Mouse (Mus musculus) thymus, postnatal 4 days (tissue): ENCODE data around the gene Ech1.

ENCODE experiments used
- DNase-seq: peaks from one replicate; pipeline ENCODE4 v3.0.0; 2021

Gene Ech1

GRCm38 (mm10) chr7:28824941-28825685 is at the start of gene Ech1:
Ech1 (plus strand) TSS chr7:28825217.
- peak; percentile 92 for DNase-seq

GRCm38 (mm10) chr7:28778825-28779224 is 46.2 kb upstream of the Ech1 start:
- no peak for DNase-seq

- peak; percentile 96 for DNase-seq
These were observed 44.9 kb upstream of the Ech1 start for GRCm38 (mm10) chr7:28780067-28780658.

GRCm38 (mm10) chr7:28780857-28781256 is 44.2 kb upstream of the Ech1 start:
- DNase-seq: peak; percentile 71

DNA sequence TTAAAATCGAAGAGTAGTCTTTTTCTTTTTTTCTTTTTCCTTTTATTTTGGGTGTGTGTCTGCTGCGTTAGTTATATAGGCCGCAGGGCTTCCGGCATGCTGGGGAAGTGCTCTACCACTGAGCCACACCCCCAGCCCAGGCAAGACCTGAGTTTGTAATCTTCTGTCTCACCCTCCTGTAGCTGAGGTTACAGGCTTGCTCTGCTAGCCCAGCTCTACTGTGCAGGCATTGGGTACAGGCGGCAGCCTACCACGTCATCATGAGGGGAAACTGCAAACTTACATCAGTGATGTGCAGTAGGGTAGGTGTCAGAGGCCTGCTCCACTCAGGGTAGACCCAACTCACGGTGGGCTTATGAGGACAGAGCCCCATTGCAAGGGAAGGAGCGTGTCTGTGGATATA is 43.8 kb upstream of the Ech1 start:
- DNase-seq: peak; percentile 84

DNA sequence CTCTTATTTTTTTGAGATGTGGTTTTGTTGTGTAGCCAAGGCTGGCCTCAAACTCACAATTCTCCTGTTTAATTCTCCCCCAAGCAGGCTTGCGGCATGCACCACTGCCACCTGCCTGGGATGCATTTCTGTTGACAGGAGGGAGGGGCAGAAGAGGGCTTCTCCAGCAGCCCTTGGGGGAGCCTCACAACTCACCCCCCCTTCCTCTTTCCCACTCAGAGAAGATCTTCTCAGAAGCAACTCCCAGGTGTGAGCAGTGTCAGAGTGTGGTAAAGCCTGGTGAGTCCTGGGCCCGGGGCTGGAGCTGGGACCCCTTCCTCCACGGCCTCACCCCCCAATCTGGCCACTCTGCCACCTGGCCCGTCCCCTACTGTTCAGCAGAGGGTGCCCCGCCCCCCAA is 39.9 kb upstream of the Ech1 start:
- peak; percentile 64 for DNase-seq

- DNase-seq: no peak
These were observed 37.1 kb upstream of the Ech1 start for GRCm38 (mm10) chr7:28787884-28788283.

GRCm38 (mm10) chr7:28788307-28789195 is 36.5 kb upstream of the Ech1 start, which contains the start of gene Rinl:
Rinl (plus strand) TSS chr7:28788969.
- DNase-seq: peak; percentile 79

- no peak for DNase-seq
These were observed 35.8 kb upstream of the Ech1 start for GRCm38 (mm10) chr7:28789235-28789634.

- no peak for DNase-seq
These were observed 34.8 kb upstream of the Ech1 start for GRCm38 (mm10) chr7:28790066-28790806.

DNA sequence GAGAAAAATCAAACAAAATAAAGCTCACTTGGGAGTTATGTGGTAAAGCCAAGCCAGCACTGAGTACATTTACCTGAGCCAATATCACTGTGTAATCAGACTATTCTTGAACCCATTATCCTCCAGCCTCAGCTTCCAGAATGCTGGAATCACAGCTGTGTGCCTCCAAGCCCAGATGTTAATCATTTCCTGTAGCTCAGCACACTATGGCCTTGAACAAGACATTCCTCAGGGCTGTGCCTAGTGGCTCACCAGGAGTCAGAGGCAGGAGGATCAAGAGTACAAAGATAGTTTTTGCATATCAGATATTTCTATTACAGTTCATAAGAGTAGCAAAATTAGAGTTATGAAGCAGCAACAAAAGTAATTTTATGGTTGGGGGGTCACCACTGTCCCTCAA is 33.3 kb upstream of the Ech1 start:
- DNase-seq: no peak

GRCm38 (mm10) chr7:28792391-28793185 is 32.4 kb upstream of the Ech1 start:
- peak; percentile 45 for DNase-seq

DNA sequence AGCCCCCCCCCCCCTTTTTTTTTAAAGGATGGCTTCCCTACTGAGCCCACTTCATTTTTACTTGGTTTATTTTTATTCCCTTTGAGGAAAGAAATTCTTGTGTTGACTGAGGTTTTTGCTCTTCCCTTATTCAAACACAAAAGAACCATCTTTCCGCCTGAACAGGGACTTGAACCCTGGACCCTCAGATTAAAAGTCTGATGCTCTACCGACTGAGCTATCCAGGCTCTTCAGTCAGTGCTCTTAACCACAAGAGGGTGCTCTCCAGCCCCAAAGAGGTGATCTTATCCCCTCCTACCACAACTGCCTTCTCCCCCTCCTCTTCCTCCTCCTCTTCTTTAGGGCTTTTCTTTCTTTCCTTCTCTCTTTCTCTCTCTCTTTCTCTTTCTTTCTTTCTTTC is 31.2 kb upstream of the Ech1 start:
- DNase-seq: peak; percentile 64

DNA sequence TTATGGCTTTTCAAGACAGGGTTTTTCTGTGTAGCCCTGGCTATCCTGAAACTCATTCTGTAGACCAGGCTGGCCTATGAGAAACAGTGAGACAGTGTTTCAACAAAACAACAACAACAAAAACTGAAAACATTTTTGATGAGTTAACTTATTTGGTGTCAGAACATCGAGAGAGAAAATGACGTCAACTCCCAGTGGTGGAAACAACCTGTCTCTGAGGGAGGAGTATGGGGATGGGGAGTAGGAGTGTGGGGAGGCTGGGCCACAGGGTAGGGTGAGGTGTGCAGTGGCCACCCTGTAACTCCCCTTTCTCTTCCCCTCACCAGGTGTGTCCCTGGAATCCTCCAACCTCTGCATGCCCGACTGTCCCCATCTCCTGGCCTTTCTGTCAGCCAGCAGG is 30.5 kb upstream of the Ech1 start:
- DNase-seq: no peak

DNA sequence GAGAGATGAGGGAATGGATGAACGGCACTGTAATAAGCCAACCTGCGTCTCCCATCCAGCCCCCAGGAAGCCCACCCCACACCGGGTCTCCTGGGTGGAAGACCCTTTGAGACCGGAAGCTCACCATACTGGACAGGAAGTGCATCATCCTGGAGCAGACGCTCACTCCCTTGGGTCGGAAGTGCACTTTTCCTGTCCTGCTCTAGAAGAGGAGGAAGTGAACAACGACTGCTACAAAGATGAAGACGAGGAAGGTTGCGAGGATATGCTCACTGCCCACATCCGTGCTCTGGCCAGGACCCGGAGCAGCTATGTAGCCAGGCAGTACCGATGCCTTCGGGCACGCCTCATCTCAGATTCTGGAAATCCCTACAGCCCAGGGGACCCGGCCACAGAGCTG is 29.2 kb upstream of the Ech1 start:
- peak; percentile 44 for DNase-seq

DNA sequence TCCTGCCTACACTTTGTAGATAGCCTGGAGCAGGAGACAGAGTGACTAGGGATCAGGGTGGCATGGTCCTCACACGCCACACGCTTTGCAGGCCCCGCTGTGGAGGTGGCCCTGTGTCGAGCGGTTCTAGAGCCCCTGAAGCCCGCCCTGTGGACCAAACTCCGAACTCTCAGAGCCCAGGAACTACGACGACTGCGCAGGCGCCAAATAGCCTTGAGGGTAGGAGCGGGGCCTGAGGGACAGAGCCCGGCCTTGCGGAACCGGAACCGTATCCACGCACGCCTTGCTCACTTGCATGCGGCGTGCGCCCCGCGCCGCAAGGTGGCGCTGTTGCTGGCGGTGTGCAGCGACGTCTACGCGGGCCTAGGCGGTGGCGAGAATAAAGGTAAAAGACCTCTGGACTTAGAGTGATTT is 28.4 kb upstream of the Ech1 start:
- DNase-seq: peak; percentile 90

DNA sequence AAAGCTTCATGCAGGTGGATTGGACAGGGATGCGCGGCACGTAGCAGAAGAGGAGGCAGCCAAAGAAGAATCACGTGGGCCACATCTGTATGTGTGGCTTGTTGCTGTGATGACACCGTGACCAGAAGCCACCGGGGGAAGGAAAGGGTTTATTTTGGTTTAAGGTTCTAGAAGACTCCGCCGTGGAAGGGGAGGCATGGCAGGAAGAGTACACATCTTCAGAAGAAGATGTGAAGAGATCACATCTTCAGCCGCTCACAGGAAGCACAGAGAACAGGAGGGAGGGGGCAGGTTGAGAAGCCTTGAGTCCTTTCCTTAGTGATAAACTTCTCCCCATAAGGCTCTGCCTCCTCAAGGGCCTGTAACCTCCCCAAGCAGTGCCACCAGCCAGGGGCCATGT is 25.0 kb upstream of the Ech1 start:
- peak; percentile 37 for DNase-seq

DNA sequence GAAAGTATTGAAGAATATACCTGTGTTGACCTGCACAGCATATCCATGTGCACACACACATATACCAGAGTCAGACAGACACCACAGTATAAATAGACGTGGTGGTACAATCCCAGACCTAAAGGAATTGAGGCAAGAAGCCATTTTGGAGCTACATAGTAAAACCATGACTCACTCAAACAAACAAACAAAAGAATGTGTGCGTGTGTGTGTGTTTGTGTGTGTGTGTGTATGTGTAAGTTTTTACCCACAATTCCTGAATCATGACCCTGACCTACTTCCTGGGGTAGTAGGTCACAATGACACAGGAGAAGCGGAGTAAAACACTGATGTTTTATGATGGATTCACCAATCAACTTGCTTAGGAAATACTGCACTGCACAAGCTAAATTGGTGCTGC is 23.6 kb upstream of the Ech1 start:
- no peak for DNase-seq

- DNase-seq: no peak
These were observed 22.9 kb upstream of the Ech1 start for GRCm38 (mm10) chr7:28801901-28802670.

GRCm38 (mm10) chr7:28802846-28803588 is 22.0 kb upstream of the Ech1 start:
- DNase-seq: peak; percentile 19
